Mouse (Mus musculus): ENCODE data around the gene Tpp2.

- TF ChIP-seq CTCF (IDR thresholded peaks at IDR 0.05; ENCODE audit: low read depth, low read length) (no peak), POLR2A (IDR thresholded peaks at IDR 0.05; ENCODE audit: insufficient read depth, low read length) (no peak)
Measured at GRCm38 (mm10) chr1:43895742-43896141, 37.7 kb upstream of the Tpp2 start.

Measured in ES-Bruce4 (cell line).